Mouse (Mus musculus): ENCODE measurements around the gene Gpsm2.

- TF ChIP-seq EP300 (IDR thresholded peaks at IDR 0.05; ENCODE audit: insufficient read depth, low read depth, low read length) (no peak), POLR2A (IDR thresholded peaks at IDR 0.05; ENCODE audit: insufficient read depth, low read depth, low read length) (no peak)
Observed at GRCm38 (mm10) chr3:108701256-108701655, 20.9 kb downstream of the Gpsm2 start.
